Mouse (Mus musculus) G1E (cell line): ENCODE results near the gene Coq10a.

Source experiments
- CTCF ChIP-seq: IDR thresholded peaks from 2 replicates; pipeline ENCODE4 v1.5.1; 2012; ENCODE audit warnings: low read depth, low read length, inconsistent platforms, mixed read lengths
- GATA1 ChIP-seq: IDR thresholded peaks from 2 replicates; pipeline ENCODE4 v1.6.1; 2012; ENCODE audit warnings: borderline replicate concordance, low read length, inconsistent platforms, mixed read lengths
- GATA2 ChIP-seq: IDR thresholded peaks from 2 replicates; pipeline ENCODE4 v1.6.1; 2012; ENCODE audit warnings: low read depth, low read length, inconsistent platforms, borderline replicate concordance

DNA sequence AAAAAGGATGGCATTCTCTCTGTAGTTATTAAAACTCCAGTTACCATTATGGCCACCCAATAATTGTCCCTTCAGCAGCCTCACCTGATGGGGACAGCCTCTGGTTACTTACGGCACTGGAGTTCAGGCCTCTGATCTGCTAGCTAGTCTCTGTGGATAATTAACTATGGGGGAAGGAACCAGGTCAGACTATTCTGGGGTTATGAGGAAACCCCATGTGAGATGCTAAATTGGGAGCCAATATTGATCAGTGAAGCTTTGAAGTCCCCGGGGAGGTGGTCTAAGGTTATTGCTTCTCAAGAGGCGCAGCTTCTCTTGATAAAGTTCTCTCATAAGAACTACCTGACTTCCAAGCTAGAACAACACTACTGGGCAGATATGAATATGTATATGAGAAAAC is 32.6 kb downstream of the Coq10a start:
- no peak for TF ChIP-seq CTCF
- no peak for TF ChIP-seq GATA2
- TF ChIP-seq GATA1: no peak
